Mouse (Mus musculus): ENCODE data around the gene Hfe2. TPM values are rescaled to one million over a fixed set of nuclear protein-coding genes. Genes with fewer than 3 reads are reported as not detected.

Gene Hfe2
- polyA plus RNA-seq, 1 experiment from 2014 or later, result 1.9 TPM

DNA sequence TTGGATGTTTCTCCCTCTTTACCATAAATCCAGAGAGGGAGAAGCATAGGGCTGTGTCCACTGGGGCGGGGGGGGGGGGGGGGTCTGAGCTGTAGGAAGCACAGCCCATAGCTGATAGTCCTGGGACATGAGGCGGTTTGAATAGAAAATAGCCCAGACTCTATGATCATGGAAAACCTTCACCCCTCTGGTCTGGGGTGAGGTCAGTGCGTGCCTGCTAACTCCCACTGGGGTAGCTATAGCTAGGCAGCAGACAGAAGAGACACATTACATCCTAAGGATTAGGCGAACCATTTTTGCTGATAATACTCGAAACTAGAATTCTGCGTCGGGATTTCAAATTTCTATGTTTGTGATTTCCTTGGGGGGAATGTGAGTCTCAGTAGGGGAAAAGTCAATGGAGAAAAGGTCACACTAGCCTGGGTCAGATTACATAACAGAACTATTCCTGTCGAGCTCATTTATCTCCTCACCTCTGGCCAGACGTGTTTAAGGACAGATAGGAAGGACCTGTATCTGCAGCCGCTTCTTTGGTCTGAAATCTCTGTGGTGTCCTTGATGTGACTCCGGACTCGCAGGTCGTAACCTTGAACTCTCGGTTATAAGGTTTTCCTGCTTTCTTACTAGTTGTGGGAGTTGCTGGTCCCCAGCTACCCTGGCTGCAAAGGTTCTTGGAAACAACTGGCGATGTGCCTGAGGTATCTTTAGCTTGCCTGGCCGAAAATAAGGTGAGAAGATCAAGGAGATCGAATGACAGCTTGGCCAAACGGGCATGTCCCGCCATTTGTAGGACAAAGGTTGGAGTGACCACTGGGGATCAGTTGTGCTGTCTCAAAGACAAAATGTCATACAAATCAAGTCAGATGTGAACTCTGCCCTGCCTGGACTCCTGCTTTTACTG is 48.9 kb downstream of the Hfe2 start:
- 83% methylated on average over 19 of the region's 19 CpGs for WGBS
- Histone ChIP-seq H3K27ac (no peak overlapping the region), H3K9ac (no peak overlapping the region), H3K4me3 (no peak overlapping the region), H3K4me1 (peaks cover 16% of the 10 kb centered on the region), H3K9me3 (no peaks in the 10 kb centered on the region), H3K36me3 (no peaks in the 10 kb centered on the region), H3K4me2 (replicated peaks) (no peak overlapping the region), H3K27me3 (replicated peaks) (no peaks in the 10 kb centered on the region)
- no peak for ATAC-seq (ENCODE audit: low FRiP score, low read depth)

DNA sequence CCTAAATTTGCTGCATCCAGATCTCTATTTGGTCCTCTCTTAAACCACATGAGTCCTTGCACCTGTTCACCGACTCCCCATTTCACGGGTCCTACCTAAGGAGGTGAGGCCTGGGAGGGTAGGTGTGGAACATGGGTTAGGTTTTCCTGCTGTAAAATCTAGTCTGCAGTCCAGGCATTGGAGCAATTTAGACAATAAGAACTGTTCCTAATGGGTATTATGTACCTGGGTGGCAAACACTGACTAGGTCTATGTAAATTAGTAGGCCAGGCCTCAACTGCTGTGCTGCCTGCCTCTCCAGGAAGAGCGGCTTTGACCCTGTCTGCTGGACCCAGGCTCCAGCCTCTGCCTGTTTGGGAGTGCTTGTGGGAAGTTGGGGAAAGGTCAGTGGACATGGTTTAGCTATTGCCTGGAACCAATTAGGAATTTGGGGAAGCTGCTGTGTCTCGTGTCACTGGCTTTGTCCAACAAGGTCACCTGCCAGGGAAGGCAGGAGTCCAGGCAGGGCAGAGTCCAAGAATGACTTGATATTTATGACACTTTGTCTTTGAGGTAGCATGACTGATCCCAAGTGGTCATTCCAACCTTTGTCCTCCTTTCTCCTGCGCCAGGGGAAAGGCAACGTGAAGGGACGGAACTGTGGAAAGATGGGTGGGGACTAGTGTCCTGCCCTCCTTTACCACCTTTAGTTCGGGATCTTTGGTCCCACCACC is 50.5 kb downstream of the Hfe2 start:
- Histone ChIP-seq H3K4me3 (no peak overlapping the region), H3K9me3 (no peaks in the 10 kb centered on the region), H3K36me3 (no peaks in the 10 kb centered on the region), H3K27me3 (replicated peaks) (no peaks in the 10 kb centered on the region), H3K4me2 (replicated peaks) (no peak overlapping the region), H3K4me1 (peaks cover 17% of the 10 kb centered on the region), H3K27ac (no peak overlapping the region), H3K9ac (no peak overlapping the region)
- ATAC-seq (ENCODE audit: low FRiP score, low read depth), result no peak
- 65% methylated on average over 8 of the region's 8 CpGs for WGBS

DNA sequence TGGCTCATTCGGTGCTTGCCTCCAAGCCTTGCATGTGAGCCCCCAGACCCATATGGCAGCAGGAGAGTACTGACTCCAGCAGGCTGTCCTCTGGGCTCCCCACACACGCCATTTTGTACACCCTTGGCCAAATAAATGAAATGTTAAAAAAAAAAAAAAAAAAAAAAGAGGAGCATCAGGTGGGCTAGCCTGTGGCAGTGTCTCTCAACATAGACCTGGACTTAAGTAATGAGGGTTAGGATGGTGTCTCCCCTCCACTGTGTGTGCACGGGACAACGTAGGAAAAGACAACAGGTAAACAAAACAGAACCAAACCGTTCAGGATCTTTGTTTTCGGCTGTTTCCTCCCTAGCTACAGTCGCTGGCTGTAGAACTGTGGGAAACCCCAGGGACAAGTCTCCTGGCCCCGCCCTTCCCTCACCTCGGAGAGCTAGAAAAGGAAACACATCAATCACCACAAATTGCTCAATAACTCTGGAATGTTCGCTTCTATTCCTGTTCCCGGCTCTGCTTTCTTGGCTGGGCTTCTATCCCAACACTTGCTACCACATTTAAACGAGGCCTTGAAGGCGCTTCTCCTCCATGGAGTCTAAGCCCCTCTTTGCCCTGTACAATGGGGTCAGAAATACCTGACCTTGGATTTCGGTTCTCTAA is 51.2 kb downstream of the Hfe2 start:
- WGBS, result 47% methylated on average over 14 of the region's 14 CpGs
- peaks cover 23% of the 10 kb centered on the region for H3K4me1 ChIP-seq
- peak overlapping the region; percentile 47 for H3K4me2 ChIP-seq (replicated peaks)
- 0 out of 2 replicates have a peak overlapping the region, but pooled peaks have one; percentile 8 for H3K27ac ChIP-seq
- H3K27me3 ChIP-seq (replicated peaks), result no peaks in the 10 kb centered on the region
- peak; percentile 17; the same call in 1 of the 2 replicates for ATAC-seq (ENCODE audit: low FRiP score, low read depth)
- no peaks in the 10 kb centered on the region for H3K9me3 ChIP-seq
- H3K36me3 ChIP-seq, result no peaks in the 10 kb centered on the region
- H3K4me3 ChIP-seq, result no peak overlapping the region; the same call in 1 of the 2 replicates
- no peak overlapping the region for H3K9ac ChIP-seq

DNA sequence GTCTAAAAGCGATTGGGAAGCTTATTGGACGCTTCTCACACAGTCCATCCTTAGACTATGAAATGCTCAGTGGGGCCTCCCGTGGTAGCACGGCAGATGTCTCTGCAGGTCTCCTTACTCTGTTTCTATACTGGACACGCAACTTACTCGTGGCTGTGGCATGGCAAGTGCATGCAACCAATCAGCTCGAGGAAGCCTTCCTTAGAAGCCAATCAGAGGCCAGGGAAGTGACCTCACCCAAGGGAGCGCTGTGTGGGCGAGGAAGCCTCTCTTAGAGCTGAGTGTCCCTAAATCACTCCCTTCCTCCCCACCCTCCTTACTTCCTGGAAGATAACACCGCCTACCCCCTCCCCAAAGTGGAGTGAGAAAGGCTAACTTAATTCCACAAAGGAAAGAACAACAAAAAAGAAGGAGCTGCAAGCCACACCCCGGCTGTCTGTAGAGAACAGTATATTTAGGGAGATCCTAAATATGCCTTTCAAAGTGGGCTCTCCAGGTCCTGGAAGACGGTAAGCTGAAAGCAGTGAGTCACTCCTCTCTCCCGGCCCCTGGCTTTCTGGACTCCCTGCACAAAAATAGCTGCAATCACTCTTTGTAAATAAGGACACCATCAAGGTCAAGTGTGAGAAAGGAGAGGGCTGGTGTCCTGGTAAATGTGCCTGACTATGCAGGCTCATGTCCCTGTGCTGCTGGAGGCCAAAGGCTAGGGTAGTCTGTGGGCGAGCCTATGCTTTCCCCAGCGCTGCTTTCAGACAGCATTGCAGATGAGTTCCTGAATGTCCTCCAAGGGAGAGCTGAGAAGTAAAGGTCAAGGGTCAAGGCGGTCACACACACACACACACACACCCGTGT is 51.9 kb downstream of the Hfe2 start, which contains the start of gene Gm16253:
Gm16253 (plus strand) TSS at position 295 of the 852 bp plus-strand sequence.
- Histone ChIP-seq H3K27me3 (replicated peaks) (peaks cover 7% of the 10 kb centered on the region; the same call in 1 of the 2 replicates), H3K4me3 (no peak within 1 kb of the TSS; the same call in 1 of the 2 replicates), H3K9ac (no peak within 1 kb of the TSS), H3K27ac (peak within 1 kb of the TSS; percentile 39), H3K4me1 (peaks cover 23% of the 10 kb centered on the region), H3K9me3 (no peaks in the 10 kb centered on the region), H3K36me3 (no peaks in the 10 kb centered on the region), H3K4me2 (replicated peaks) (peak within 1 kb of the TSS; percentile 47)
- WGBS, result 19% methylated on average over 17 of the region's 17 CpGs
- ATAC-seq (ENCODE audit: low FRiP score, low read depth), result peak; percentile 89

DNA sequence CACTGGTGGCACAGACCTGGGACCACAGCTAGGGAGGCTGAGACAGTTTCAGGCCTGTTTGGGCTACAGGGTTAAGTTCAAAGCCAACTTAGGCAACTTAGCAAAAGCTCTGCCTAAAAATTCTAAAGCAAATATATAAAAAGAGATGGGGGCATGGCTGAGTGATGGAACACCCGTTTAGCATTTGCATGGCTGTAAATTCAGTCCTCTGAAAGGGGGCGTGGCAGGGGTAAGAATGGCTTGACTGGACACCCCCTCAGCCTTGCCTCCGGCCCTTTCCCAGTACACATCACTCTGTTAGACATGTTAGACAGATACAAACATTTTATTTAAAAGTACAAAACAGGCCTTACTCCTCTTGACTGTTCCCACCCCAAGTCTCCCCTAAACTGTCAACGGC is 52.6 kb downstream of the Hfe2 start:
- H3K9me3 ChIP-seq, result no peaks in the 10 kb centered on the region
- no peaks in the 10 kb centered on the region for H3K36me3 ChIP-seq
- ATAC-seq (ENCODE audit: low FRiP score, low read depth), result no peak
- peaks cover 8% of the 10 kb centered on the region; the same call in 1 of the 2 replicates for H3K27me3 ChIP-seq (replicated peaks)
- H3K4me3 ChIP-seq, result no peak overlapping the region
- peak overlapping the region; percentile 39; the same call in 1 of the 2 replicates for H3K27ac ChIP-seq
- H3K4me2 ChIP-seq (replicated peaks), result peak overlapping the region; percentile 47; the same call in 1 of the 2 replicates
- H3K9ac ChIP-seq, result no peak overlapping the region
- H3K4me1 ChIP-seq, result peaks cover 23% of the 10 kb centered on the region
- WGBS, result 50% methylated on average over 4 of the region's 4 CpGs

Other genes starting within 250 kb of the Hfe2 start
- gene Fcgr1, start 231.2 kb upstream of the Hfe2 start, polyA plus RNA-seq (2016; fragmentation: Nextera tagmentation; extraction: Ambion mirVana), result 1.4 and 1.5 TPM in 2 replicates
- gene BC107364, start 72.9 kb upstream of the Hfe2 start, polyA plus RNA-seq (2016; fragmentation: Nextera tagmentation; extraction: Ambion mirVana), result not detected in 2 replicates
- gene Txnip, start 32.8 kb downstream of the Hfe2 start, polyA plus RNA-seq (2016; fragmentation: Nextera tagmentation; extraction: Ambion mirVana), result 51.4 and 57.5 TPM in 2 replicates
- gene Gm16253, start 51.8 kb downstream of the Hfe2 start, polyA plus RNA-seq (2016; fragmentation: Nextera tagmentation; extraction: Ambion mirVana), result 1.6 and 3.0 TPM in 2 replicates
- gene Polr3gl, start 69.0 kb downstream of the Hfe2 start, polyA plus RNA-seq (2016; fragmentation: Nextera tagmentation; extraction: Ambion mirVana), result 40.3 and 40.9 TPM in 2 replicates
- 5.3 and 5.6 TPM in 2 replicates for gene Ankrd34a, start 71.5 kb downstream of the Hfe2 start, polyA plus RNA-seq (2016; fragmentation: Nextera tagmentation; extraction: Ambion mirVana)
- gene Lix1l, start 76.0 kb downstream of the Hfe2 start, polyA plus RNA-seq (2016; fragmentation: Nextera tagmentation; extraction: Ambion mirVana), result 6.7 and 7.2 TPM in 2 replicates
- 146 and 147 TPM in 2 replicates for gene Rbm8a, start 104.8 kb downstream of the Hfe2 start, polyA plus RNA-seq (2016; fragmentation: Nextera tagmentation; extraction: Ambion mirVana)
- gene Pex11b, start 110.2 kb downstream of the Hfe2 start, polyA plus RNA-seq (2016; fragmentation: Nextera tagmentation; extraction: Ambion mirVana), result 43.9 and 45.9 TPM in 2 replicates
- 0.09 TPM in 2 replicates for gene Gm42957, start 110.3 kb downstream of the Hfe2 start, polyA plus RNA-seq (2016; fragmentation: Nextera tagmentation; extraction: Ambion mirVana)
- 0.90 and 0.93 TPM in 2 replicates for gene Itga10, start 120.4 kb downstream of the Hfe2 start, polyA plus RNA-seq (2016; fragmentation: Nextera tagmentation; extraction: Ambion mirVana)
- gene Ankrd35, start 145.0 kb downstream of the Hfe2 start, polyA plus RNA-seq (2016; fragmentation: Nextera tagmentation; extraction: Ambion mirVana), result 0.55 and 0.65 TPM in 2 replicates
- 39.7 and 42.9 TPM in 2 replicates for gene Pias3, start 171.2 kb downstream of the Hfe2 start, polyA plus RNA-seq (2016; fragmentation: Nextera tagmentation; extraction: Ambion mirVana)
- 13.5 and 14.5 TPM in 2 replicates for gene Nudt17, start 183.4 kb downstream of the Hfe2 start, polyA plus RNA-seq (2016; fragmentation: Nextera tagmentation; extraction: Ambion mirVana)
- 33.9 and 40.3 TPM in 2 replicates for gene Polr3c, start 202.5 kb downstream of the Hfe2 start, polyA plus RNA-seq (2016; fragmentation: Nextera tagmentation; extraction: Ambion mirVana)
- 78.6 and 81.4 TPM in 2 replicates for gene Rnf115, start 202.5 kb downstream of the Hfe2 start, polyA plus RNA-seq (2016; fragmentation: Nextera tagmentation; extraction: Ambion mirVana)

Data from neural tube, embryonic 12.5 days (tissue).